Mouse (Mus musculus): Measurements from ENCODE around the gene Map3k6. TPM values are rescaled to one million over a fixed set of nuclear protein-coding genes. Genes with fewer than 3 reads are reported as not detected.
A peak's percentile ranks its signal among the peaks of the same experiment; 100 is the strongest.

Gene Map3k6
- total RNA-seq, 2 experiments from 2014 or later: 22.4 to 22.5 TPM

- DNase-seq: peak; percentile 95 to 97
- intact Hi-C loops (cut with DNase I): no loop called here
Observed at GRCm38 (mm10) chr4:133277104-133278026, 36.7 kb downstream of the Map3k6 start, which contains the start of gene Tmem222. Gene Tmem222 (minus strand): TSS chr4:133277792.

- DNase-seq: no peak
- intact Hi-C loops (cut with DNase I): no loop called here
Observed at GRCm38 (mm10) chr4:133278067-133278466, 37.4 kb downstream of the Map3k6 start.

- DNase-seq: no peak
- intact Hi-C loops (cut with DNase I): no loop called here
Observed at GRCm38 (mm10) chr4:133278482-133278881, 37.9 kb downstream of the Map3k6 start.

DNA sequence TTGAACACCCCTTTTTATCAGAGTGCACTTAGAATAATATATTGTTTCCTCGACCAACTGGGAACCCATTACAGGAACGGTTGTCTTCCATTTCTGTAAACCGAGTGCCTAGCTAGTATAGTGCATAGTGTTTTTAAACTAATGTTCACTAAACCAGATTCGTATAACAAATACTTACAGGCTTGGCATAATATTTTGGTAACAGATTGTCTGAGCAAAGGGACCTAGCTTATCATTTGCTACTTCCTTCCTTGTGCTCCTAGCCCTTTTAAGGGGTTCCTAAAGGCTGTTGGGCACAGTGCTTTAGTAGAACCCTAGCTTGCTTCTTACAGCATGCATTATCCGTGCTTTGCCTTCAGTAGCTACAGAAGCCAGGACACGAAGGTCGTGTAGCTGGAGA, 40.9 kb downstream of the Map3k6 start:
- intact Hi-C loops (cut with DNase I): no loop called here
- DNase-seq: no peak

DNA sequence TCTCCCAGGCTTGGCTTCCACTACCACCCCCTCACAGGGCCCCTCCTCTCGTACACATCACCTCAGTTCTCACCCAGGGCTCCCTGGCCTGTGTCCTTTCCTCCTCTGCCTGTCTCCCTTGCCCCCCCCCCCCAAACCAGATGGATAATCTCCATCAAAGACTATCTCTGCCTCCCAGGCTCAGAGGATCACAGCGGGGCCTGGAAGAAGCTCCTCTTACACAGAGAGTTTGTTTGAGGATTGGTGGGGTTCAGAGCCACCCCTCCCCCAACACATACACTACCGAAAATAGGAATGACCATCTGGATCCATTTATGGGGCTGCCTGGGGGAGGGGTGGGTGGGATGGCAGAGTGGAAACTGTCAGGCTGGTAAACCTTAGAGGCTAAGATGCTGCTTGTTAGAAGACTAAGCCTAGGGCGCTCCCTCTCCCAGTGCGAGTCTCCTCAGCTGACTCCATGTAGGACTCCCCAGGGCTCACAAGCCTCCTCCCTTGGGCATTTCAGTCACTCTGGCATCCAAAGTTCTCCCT, 41.4 kb downstream of the Map3k6 start:
- DNase-seq: no peak
- intact Hi-C loops (cut with DNase I): no loop called here

DNA sequence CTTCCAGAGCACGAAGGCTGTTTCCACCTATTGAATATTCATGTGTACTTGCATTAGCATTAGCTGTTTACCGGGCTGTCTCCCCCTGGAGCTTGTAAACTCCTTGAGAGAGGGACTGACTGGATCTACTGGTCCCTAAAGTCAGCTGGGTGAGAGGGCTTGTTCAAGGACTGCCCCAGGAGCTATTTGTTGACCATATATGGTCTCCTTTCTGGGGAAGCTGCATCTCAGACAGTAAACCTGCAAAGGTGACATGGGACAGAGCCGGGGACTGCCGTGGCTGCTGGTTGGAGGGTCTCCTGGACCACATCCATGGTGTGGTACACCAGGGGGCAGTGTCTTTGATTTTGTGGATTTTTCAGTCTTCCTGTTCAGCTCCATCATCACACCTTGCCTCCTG, 42.0 kb downstream of the Map3k6 start:
- intact Hi-C loops (cut with DNase I): no loop called here
- DNase-seq: no peak

- intact Hi-C loops (cut with DNase I): no loop called here
- DNase-seq: no peak
Observed at GRCm38 (mm10) chr4:133285299-133285698, 44.7 kb downstream of the Map3k6 start.

DNA sequence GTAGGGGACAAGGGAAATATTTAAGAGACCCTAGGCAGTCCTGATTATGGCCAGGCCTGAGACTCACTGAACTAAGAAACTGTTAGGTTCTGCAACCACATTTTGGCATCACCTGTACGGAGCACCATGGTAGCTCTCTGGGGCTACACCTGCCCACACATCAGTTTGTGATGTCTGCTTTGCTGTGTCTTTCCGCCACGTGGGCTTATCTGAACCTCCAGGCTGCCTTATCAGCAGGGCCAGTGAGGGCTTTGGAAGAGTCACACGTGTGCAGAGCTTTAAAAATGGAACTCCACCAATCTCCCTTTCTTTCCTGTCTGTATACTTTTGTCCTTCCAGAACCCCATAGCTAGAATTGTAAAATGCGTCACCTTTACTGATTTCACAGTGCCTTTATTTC, 45.3 kb downstream of the Map3k6 start:
- no peak for DNase-seq

DNA sequence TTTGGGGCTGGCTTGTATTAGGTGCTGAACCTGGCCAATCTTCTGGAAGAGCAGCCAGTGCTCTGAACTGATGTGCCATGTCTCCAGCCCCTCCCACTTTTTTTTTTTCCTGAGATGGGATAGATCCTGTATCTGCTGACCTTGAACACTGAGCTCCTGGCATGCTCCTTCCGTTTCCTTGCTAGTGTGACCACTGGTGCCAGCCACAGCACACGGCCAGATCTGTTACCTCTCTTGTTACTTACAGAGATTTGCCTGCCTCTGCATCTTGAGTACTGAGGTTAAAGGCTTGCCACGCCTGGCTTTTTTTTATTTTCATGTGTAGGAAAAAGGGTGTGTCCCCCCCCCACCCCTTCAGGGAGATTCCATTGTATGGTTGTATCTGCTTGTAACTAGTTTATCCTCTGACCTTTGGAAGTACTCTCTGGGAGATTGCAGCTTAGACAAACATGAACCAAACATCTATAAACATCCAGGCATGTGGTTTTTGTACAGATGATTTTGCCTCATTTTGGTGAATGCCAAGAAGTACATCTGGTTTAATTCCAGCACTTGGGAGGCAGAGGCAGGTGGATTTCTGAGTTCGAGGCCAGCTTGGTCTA, 46.0 kb downstream of the Map3k6 start:
- no peak for DNase-seq
- intact Hi-C loops (cut with DNase I): no loop called here

More for the DNA sequence above, 45.3 kb downstream of the Map3k6 start:
- intact Hi-C loops (cut with DNase I): no loop called here

DNA sequence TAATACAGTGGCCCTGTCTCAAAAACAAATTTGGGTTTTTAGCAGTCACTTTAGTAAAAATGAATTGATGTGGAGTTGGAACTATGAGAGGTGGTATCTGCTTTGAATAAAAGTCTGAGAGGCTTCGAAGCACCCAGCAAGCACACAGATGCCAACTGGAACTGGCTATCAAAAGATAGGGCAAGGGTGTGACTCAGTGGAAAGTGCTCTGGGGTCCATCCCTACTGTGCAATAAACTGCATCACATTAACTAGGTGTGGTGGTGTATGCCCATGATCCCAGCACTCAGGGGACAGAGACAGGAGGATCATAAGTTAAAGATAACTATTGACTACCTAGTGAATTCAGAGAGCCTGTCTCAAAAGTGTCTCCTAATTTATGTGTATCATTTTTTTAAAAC, 50.6 kb downstream of the Map3k6 start:
- intact Hi-C loops (cut with DNase I): no loop called here
- no peak for DNase-seq

GRCm38 (mm10) chr4:133292405-133292804, 51.8 kb downstream of the Map3k6 start:
- DNase-seq: no peak
- intact Hi-C loops (cut with DNase I): no loop called here

- no peak for DNase-seq
- intact Hi-C loops (cut with DNase I): no loop called here
Observed at GRCm38 (mm10) chr4:133292901-133293843, 52.6 kb downstream of the Map3k6 start.

DNA sequence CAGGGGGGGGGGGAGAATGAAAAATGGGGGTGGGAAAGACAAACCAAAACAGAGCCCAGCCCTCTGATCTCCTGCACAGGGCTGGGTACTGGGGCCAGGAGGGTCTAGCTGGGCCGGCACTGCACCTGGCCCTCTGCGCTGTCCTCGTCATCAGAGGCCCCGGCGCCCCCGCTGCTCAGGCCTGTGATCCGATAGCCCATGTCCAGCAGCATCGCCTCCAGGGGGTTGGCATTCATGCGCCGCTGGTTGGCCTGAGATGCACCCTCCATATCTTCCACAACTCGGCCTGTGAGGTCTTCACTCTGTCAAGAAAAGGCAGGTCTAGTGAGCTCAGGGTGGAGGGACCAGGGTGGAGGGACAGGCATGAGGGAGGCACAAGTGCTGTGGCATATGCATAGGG, 53.5 kb downstream of the Map3k6 start:
- intact Hi-C loops (cut with DNase I): no loop called here
- DNase-seq: no peak

DNA sequence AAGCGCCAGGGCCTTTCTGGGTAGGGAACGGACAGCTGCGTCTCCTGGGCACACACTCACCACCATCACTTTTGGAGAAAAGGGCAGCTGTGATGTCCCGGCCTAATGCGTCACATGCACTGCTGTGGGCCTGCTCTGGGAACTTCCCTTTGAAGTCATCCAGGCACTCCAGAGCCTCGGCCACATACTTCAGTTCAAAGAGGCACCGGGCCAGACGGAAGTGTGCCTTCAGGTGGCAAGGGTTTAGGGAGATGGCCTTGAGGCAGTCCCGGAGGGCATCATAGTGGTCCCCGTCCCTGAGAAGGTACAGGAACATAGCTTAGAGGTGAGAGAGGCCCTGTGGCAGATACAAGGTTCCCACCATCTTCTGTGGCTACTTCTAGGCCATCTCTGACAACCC, 56.7 kb downstream of the Map3k6 start:
- intact Hi-C loops (cut with DNase I): loop anchor here (1.0 to 5.0 kb wide), 4 partner anchors 45 to 350 kb away; no protein-coding TSS in a partner anchor
- DNase-seq: no peak

DNA sequence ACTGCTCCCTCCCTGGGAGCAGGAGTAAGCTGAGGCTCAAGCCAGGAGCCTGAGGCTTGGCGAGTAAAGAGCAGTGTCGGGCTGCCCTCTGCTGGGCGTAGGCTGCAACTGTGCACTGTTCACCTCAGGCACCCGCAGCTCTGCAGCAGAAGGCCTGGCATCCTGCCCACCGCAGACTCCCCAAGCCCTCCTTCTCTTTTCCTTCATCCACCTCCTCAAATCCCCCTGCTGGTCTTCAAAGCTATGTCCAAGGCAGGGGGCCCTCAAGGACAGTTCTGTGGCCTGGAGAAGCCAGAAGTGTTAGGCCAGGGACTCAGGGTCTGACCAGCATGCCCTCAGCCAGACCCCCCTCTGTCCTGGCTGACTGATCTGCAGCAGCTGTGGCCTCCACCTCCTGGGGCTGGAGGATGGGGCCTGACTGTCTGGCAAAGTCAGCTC, 57.2 kb downstream of the Map3k6 start:
- peak; percentile 86 to 91 for DNase-seq
- intact Hi-C loops (cut with DNase I): loop anchor here (1.0 to 5.0 kb wide), 4 partner anchors 46 to 351 kb away; no protein-coding TSS in a partner anchor

- intact Hi-C loops (cut with DNase I): loop anchor here (5.0 kb wide), 3 partner anchors 46 to 351 kb away; no protein-coding TSS in a partner anchor
- peak in 1 of 2 experiments; percentile 20 for DNase-seq
Observed at GRCm38 (mm10) chr4:133298516-133299365, 58.1 kb downstream of the Map3k6 start.

GRCm38 (mm10) chr4:133299701-133300100, 59.1 kb downstream of the Map3k6 start:
- intact Hi-C loops (cut with DNase I): loop anchor here (5.0 kb wide), 4 partner anchors 47 to 352 kb away; no protein-coding TSS in a partner anchor

DNA sequence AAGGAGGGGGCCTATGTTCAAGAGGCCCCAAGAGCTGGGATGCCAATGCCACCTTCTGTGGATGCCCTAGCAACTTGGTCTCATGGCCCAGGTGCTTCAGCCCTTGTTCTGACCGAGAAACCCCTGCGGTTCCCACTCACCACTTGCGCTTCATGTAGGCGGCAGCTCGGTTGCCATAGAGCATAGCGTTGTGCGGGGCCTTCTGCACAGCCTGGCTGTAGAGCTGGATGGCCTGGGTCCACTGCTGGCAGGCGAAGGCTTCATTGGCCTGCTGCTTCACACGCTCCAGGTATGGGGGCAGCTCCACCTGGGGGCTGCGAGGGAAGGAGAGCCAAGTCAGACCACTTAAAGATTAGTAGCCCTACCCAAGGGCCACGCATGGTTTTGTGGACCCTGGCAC, 59.8 kb downstream of the Map3k6 start:
- no peak for DNase-seq
- intact Hi-C loops (cut with DNase I): loop anchor here (5.0 kb wide), 1 partner anchor 243 kb away; no protein-coding TSS in a partner anchor

More at GRCm38 (mm10) chr4:133299701-133300100, 59.1 kb downstream of the Map3k6 start:
- DNase-seq: no peak

GRCm38 (mm10) chr4:133301802-133302201, 61.2 kb downstream of the Map3k6 start:
- DNase-seq: peak; percentile 79 to 81
- intact Hi-C loops (cut with DNase I): loop anchor here (1.0 to 5.0 kb wide), 2 partner anchors 245 to 292 kb away; no protein-coding TSS in a partner anchor

Measured in heart, postnatal 14 days (tissue).